ENCODE assay signal across 8 mouse cellular contexts in the genomic region with DNA sequence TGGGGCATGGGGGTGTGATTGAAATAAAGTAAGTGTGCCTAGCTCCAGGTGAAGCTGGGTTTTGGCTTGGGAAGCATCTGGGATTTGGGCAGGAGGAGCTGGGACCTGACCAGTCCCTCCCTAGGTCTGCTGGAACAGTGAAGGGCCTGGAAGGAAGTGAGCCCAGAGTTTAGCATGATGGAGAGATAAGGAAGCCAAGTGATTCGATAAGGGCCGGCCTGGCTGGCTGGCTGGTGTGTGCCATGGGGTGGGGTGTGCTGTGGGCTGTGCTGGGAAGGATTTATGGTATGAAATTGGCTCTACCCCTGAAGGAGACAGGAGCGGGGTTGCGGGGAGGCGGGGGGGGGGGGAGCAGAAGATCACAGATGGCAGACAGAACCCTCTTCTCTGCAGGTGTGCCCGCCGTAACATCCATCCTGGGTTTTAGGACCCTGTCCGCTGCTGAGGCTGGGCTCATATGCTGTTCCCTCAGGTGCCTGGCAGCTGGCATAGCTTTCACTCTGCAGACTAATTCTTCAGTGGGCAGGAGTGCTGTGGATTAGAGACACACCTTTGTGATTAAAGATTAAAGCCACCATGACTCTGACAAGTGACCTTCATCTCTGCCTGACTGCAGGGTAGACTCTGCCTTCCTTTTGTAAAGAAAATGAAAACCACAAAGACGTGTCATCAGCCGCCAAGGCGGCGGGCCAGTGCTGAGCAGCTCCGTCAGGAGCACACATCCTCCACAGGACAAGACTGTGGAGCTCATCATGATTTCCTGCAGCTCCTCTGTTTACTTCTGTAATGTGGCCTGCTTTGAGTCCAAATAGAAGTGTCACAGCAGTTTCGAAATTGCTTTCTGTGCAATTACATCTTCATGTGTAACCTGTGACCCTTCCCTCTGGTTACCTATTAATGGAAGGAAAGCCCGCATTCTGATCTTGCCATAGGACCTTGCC.
DNase-seq lines count a peak whose midpoint lies in the region; ATAC-seq lines count a peak whose summit lies in the region.

No protein-coding gene starts in this region.

- peak overlapping the region; percentile 11; the same call in 1 of the 2 replicates for H3K27ac ChIP-seq in kidney, embryonic 14.5 days (ENCODE audit: low read depth, low read length)
- H3K27ac ChIP-seq in stomach, embryonic 14.5 days (ENCODE audit: low read length), result peak overlapping the region; percentile 77; the same call in 1 of the 2 replicates
- H3K27ac ChIP-seq in heart, embryonic 10.5 days, result no peak overlapping the region
- H3K27ac ChIP-seq in midbrain, embryonic 13.5 days, result no peak overlapping the region

- peaks cover 60% of the 10 kb centered on the region for H3K4me1 ChIP-seq in kidney, embryonic 14.5 days (ENCODE audit: control insufficient read depth, insufficient read depth, low read length)
- H3K4me1 ChIP-seq in stomach, embryonic 14.5 days (ENCODE audit: control insufficient read depth, insufficient read depth, low read length), result peaks cover 43% of the 10 kb centered on the region
- peaks cover 63% of the 10 kb centered on the region for H3K4me1 ChIP-seq in heart, embryonic 10.5 days
- H3K4me1 ChIP-seq in midbrain, embryonic 13.5 days (replicated peaks), result 0 out of 2 replicates have a peak, but pooled peaks cover 12% of the 10 kb centered on the region

- no peaks in the 10 kb centered on the region for H3K36me3 ChIP-seq in kidney, embryonic 14.5 days (ENCODE audit: control insufficient read depth, insufficient read depth, low read length)
- no peaks in the 10 kb centered on the region for H3K36me3 ChIP-seq in stomach, embryonic 14.5 days (ENCODE audit: control insufficient read depth, insufficient read depth, low read length)
- no peaks in the 10 kb centered on the region for H3K36me3 ChIP-seq in heart, embryonic 10.5 days
- no peaks in the 10 kb centered on the region for H3K36me3 ChIP-seq in midbrain, embryonic 13.5 days

- no peak overlapping the region for H3K4me3 ChIP-seq in kidney, embryonic 14.5 days (ENCODE audit: low read length)
- no peak overlapping the region for H3K4me3 ChIP-seq in stomach, embryonic 14.5 days (ENCODE audit: low read depth, low read length)
- H3K4me3 ChIP-seq in heart, embryonic 10.5 days, result no peak overlapping the region
- no peak overlapping the region for H3K4me3 ChIP-seq in midbrain, embryonic 13.5 days (replicated peaks)

- WGBS in kidney, embryonic 14.5 days, result 52% methylated on average over 14 of the region's 15 CpGs
- WGBS in stomach, embryonic 14.5 days, result 64% methylated on average over 12 of the region's 15 CpGs
- WGBS in heart, embryonic 10.5 days, result 67% methylated on average over 14 of the region's 15 CpGs
- 75% methylated on average over 14 of the region's 15 CpGs for WGBS in midbrain, embryonic 13.5 days

- no peak overlapping the region for H3K9ac ChIP-seq in kidney, embryonic 14.5 days (ENCODE audit: low read depth, low read length)
- no peak overlapping the region for H3K9ac ChIP-seq in stomach, embryonic 14.5 days (replicated peaks; ENCODE audit: low read depth, low read length)
- H3K9ac ChIP-seq in midbrain, embryonic 13.5 days (replicated peaks), result no peak overlapping the region

- H3K27me3 ChIP-seq in kidney, embryonic 14.5 days (ENCODE audit: control insufficient read depth, insufficient read depth, low read length), result no peaks in the 10 kb centered on the region
- no peaks in the 10 kb centered on the region for H3K27me3 ChIP-seq in stomach, embryonic 14.5 days (ENCODE audit: control insufficient read depth, insufficient read depth, low read length)
- no peaks in the 10 kb centered on the region for H3K27me3 ChIP-seq in heart, embryonic 10.5 days (ENCODE audit: insufficient read depth, poor library complexity, severe bottlenecking)
- no peaks in the 10 kb centered on the region for H3K27me3 ChIP-seq in midbrain, embryonic 13.5 days

- ATAC-seq in activated CD4-positive, CD25-positive, alpha-beta regulatory T cell, adult 4 months, result peak; percentile 51
- ATAC-seq in kidney, embryonic 14.5 days (ENCODE audit: low FRiP score, low TSS enrichment), result no peak
- no peak for ATAC-seq in stomach, embryonic 14.5 days (ENCODE audit: insufficient number of reproducible peaks, insufficient read depth, low FRiP score, low read depth)
- ATAC-seq in frontal cortex, adult (ENCODE audit: low TSS enrichment), result no peak
- ATAC-seq in midbrain, embryonic 13.5 days, result no peak

- H3K4me2 ChIP-seq in kidney, embryonic 14.5 days (replicated peaks; ENCODE audit: low read depth, low read length), result no peak overlapping the region
- H3K4me2 ChIP-seq in stomach, embryonic 14.5 days (replicated peaks; ENCODE audit: low read depth, low read length), result no peak overlapping the region
- H3K4me2 ChIP-seq in midbrain, embryonic 13.5 days (replicated peaks), result no peak overlapping the region

- H3K9me3 ChIP-seq in kidney, embryonic 14.5 days (ENCODE audit: control insufficient read depth, low read length), result no peaks in the 10 kb centered on the region
- no peaks in the 10 kb centered on the region for H3K9me3 ChIP-seq in stomach, embryonic 14.5 days (ENCODE audit: control insufficient read depth, low read depth, low read length)
- H3K9me3 ChIP-seq in heart, embryonic 10.5 days, result no peaks in the 10 kb centered on the region
- H3K9me3 ChIP-seq in midbrain, embryonic 13.5 days, result no peaks in the 10 kb centered on the region

- DNase-seq in layer of hippocampus, adult 9-11 months, result peak; percentile 52
- no peak for DNase-seq in layer of hippocampus, postnatal 36 days
- no peak for DNase-seq in heart, embryonic 10.5 days (ENCODE audit: low spot score)

Comparison
In these comparisons a context has a peak if more than half of its experiments do, and no peak if none do; other contexts are left out.
1. H3K27ac ChIP-seq: peak in kidney, embryonic 14.5 days (single experiment) and stomach, embryonic 14.5 days (single experiment); none in heart, embryonic 10.5 days (single experiment) and midbrain, embryonic 13.5 days (single experiment).